Mouse (Mus musculus) naive thymus-derived CD4-positive, alpha-beta T cell, adult 2 months (primary cell): ENCODE measurements around the gene Mettl9.
"Not testable (repeated sequence)": the region's sequence is repeated elsewhere in the genome, so short reads cannot be mapped to it uniquely, and the experiment has no call there.

Source experiments
- DNase-seq: peaks from one replicate; pipeline ENCODE4 v3.0.0-alpha.2; 2011; ENCODE audit warnings: low read depth

The Mettl9 gene

GRCm38 (mm10) chr7:121033856-121034652 lies at the start of gene Mettl9:
Gene Mettl9, plus strand, starts transcription at chr7:121034445.
- peak; percentile 97 for DNase-seq

GRCm38 (mm10) chr7:120991191-120991590 lies 43.1 kb upstream of the Mettl9 start:
- DNase-seq: no peak

GRCm38 (mm10) chr7:120999021-120999530 lies 35.2 kb upstream of the Mettl9 start:
- no peak for DNase-seq

GRCm38 (mm10) chr7:121000065-121000822 lies 34.0 kb upstream of the Mettl9 start:
- no peak for DNase-seq

GRCm38 (mm10) chr7:121001879-121002278 lies 32.4 kb upstream of the Mettl9 start:
- no peak for DNase-seq

- no peak for DNase-seq
Observed at GRCm38 (mm10) chr7:121002407-121002928, 31.8 kb upstream of the Mettl9 start.

- no peak for DNase-seq
Observed at GRCm38 (mm10) chr7:121003793-121004418, 30.3 kb upstream of the Mettl9 start.

- no peak for DNase-seq
Observed at GRCm38 (mm10) chr7:121011794-121012689, 22.2 kb upstream of the Mettl9 start.

GRCm38 (mm10) chr7:121014486-121014885 lies 19.8 kb upstream of the Mettl9 start:
- DNase-seq: no peak

- DNase-seq: no peak
Observed at GRCm38 (mm10) chr7:121018778-121019177, 15.5 kb upstream of the Mettl9 start.

GRCm38 (mm10) chr7:121020277-121020676 lies 14.0 kb upstream of the Mettl9 start:
- DNase-seq: peak; percentile 77

GRCm38 (mm10) chr7:121025221-121026008 lies 8.8 kb upstream of the Mettl9 start:
- DNase-seq: no peak

- no peak for DNase-seq
Observed at GRCm38 (mm10) chr7:121026300-121026699, 7.9 kb upstream of the Mettl9 start.

- DNase-seq: not testable (repeated sequence)
Observed at GRCm38 (mm10) chr7:121029947-121030346, 4.3 kb upstream of the Mettl9 start.

- DNase-seq: no peak
Observed at GRCm38 (mm10) chr7:121034701-121035141, 476 bp downstream of the Mettl9 start.

- DNase-seq: peak; percentile 38
Observed at GRCm38 (mm10) chr7:121035161-121035721, 996 bp downstream of the Mettl9 start.

GRCm38 (mm10) chr7:121040595-121040994 lies 6.3 kb downstream of the Mettl9 start:
- no peak for DNase-seq

- DNase-seq: no peak
Observed at GRCm38 (mm10) chr7:121041989-121042388, 7.7 kb downstream of the Mettl9 start.

- DNase-seq: no peak
Observed at GRCm38 (mm10) chr7:121043004-121043403, 8.8 kb downstream of the Mettl9 start.

- DNase-seq: peak; percentile 49
Observed at GRCm38 (mm10) chr7:121043510-121043909, 9.3 kb downstream of the Mettl9 start.
